Mouse (Mus musculus): ENCODE results near the gene Mex3d.

DNA sequence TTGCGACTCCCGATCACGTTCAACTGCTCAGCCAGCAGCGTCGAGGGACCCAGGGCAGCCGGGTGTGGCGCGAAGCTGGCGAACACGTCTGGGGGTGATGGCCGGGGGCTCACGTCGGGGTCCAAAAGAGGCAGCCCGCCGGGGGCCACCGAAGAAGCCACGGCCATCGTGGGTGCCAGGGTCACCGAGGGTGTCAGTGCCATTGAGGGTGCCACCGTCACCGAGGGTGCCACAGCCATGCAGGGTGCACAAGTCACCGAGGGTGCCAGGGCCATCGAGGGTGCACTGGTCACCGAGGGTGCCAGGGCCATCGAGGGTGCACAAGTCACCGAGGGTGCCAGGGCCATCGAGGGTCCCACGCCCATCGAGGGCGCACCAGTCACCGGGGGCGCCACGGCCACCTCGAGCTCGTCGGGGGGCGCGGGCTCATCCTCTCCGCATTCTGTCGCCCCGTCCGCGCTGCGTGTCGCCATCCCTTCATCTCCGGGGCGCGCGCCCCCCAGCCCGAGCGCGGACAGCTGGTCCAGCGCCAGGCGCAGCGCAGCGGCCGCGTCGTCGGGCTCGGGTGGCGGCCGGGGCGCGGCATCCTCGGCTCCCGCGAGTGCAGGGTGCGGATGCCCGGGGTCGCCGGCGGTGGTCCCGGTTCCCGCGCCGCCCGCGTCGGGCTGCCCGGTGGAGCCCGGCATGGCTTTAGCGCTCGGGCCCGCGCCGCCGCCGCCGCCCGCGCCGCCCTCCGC is 556 bp downstream of the Mex3d start:
- TF ChIP-seq CTCF (IDR thresholded peaks at IDR 0.05; ENCODE audit: extremely low read depth, insufficient read length, insufficient replicate concordance, low read depth, low read length) (no peak), POLR2A (IDR thresholded peaks at IDR 0.05; ENCODE audit: low read depth, low read length) (no peak)
